Mouse (Mus musculus) neutrophil, adult 65 days (primary cell): ENCODE results near the gene Trim43a. TPM values are rescaled to one million over a fixed set of nuclear protein-coding genes. Genes with fewer than 3 reads are reported as not detected.

Experiments used
- total RNA-seq: library from RNA; stranded (reverse); gene quantifications from 2 replicates; pipeline ENCODE4 v1.2.4, GENCODE M21; 2023

The Trim43a gene
- not detected in 2 replicates for total RNA-seq

GRCm38 (mm10) chr9:88580591-88580990 is at the start of gene Trim43a:
Trim43a (plus strand) TSS chr9:88580891.

GRCm38 (mm10) chr9:88547851-88548613 is 32.7 kb upstream of the Trim43a start, which contains the start of gene Zfp949:
Zfp949 (plus strand) TSS chr9:88548020.

Other genes with a start within 250 kb of the Trim43a start
- 15.8 and 17.7 TPM in 2 replicates for gene Snx14, start 141.9 kb upstream of the Trim43a start, total RNA-seq
- gene Gm20537, start 124.3 kb upstream of the Trim43a start, total RNA-seq = not detected in 2 replicates
- 46.2 and 55.8 TPM in 2 replicates for gene Syncrip, start 98.3 kb upstream of the Trim43a start, total RNA-seq
- gene Zfp949, start 32.9 kb upstream of the Trim43a start, total RNA-seq = 8.1 and 11.3 TPM in 2 replicates
- 58.2 and 61.1 TPM in 2 replicates for gene Mthfsl, start 139.4 kb downstream of the Trim43a start, total RNA-seq
- gene Bcl2a1d, start 151.0 kb downstream of the Trim43a start, total RNA-seq = 3.1 and 4.8 TPM in 2 replicates